Mouse (Mus musculus) common myeloid progenitor, adult 5-6 weeks (primary cell): ENCODE data around the gene Ccdc97. TPM values are rescaled to one million over a fixed set of nuclear protein-coding genes. Genes with fewer than 3 reads are reported as not detected.

Experiments
- ATAC-seq: replicated peaks from 2 replicates; pipeline ENCODE4 v1.8.0; 2016; ENCODE audit warnings: low read depth, mild to moderate bottlenecking, moderate TSS enrichment, inconsistent platforms; ENCODE audit not compliant: poor library complexity, severe bottlenecking
- total RNA-seq: library from RNA; stranded (forward); fragments of 200-1000, 187-1606 nt; gene quantifications from 2 replicates; pipeline ENCODE4 v1.2.3, GENCODE M21; 2017

Gene Ccdc97
- total RNA-seq = 11.9 and 17.5 TPM in 2 replicates

DNA sequence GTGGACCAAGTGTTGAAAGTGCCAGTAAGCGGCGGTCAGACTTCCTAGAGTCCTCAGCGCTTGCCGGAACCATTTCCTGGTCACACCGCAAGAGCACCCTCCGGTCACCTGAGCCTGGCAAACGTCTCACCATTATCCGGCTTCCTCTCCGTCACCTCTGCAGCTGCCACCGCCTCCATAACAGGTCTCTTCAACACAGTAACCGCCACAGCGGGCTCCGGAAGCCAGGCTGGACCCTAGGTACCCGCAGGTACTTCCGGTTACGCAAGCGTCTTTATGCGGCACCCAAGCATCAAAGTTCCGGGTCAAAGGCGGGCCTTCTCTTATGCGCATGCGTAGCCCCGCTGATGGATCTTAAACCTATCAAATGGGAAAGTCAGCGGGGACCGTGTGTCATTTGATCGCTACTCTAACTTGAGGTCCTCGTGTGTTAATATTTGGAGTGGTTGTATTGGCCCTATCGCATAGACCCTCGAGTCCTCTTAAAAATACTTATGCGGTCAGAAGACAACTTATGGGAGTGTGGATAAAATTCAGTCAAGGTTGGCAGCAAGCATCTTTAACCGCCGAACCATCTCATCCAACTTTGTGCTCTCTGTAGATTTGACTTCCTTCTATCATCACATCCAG, at the start of gene Ccdc97:
Gene Ccdc97 (minus strand): TSS at position 301 of the 630 bp plus-strand sequence.
- ATAC-seq = peak; percentile 75

GRCm38 (mm10) chr7:25768229-25768628, 49.3 kb upstream of the Ccdc97 start:
- ATAC-seq = no peak

DNA sequence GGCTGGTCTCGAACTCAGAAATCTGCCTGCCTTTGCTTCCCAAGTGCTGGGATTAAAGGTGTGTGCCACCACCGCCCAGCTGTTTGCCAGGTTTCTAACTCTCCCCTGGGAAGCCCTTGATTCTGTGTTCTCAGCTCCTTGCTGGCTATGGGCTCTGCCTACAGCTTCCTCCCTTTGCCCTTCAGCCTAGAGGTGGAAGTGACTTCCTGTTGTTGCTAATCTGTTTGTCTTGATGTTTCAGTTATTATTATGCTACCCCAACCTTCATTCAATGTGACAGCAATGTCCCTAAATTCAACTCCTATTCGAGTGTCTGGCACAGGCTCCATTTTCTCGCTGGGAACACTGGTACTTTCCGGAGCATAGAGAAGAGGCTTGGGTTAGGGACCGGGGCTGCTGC, 47.2 kb upstream of the Ccdc97 start:
- 0 out of 2 replicates have a peak, but pooled peaks have one; percentile 28 for ATAC-seq

DNA sequence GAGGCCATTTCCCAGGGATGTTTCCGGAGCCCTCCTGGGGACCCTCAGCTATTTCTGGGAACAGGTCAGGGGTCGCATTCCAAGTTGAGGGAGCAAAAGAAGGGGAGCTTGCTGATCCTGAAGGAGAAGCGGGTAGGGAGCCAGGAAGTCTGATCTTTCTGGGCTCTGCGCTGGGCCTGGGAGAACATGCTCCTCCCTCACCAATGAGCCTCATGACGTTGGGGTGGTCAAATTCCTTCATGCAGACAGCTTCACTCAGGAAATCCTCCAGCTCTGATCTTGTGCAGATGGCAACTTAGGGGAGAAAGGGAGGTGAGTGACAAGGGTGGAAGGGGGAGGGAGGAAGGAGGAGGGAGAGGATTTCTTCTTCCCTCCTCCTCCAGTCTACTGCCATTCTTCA, 45.3 kb upstream of the Ccdc97 start:
- ATAC-seq = peak; percentile 34; the same call in 1 of the 2 replicates

- ATAC-seq = no peak
Measured at GRCm38 (mm10) chr7:25763678-25764077, 44.8 kb upstream of the Ccdc97 start.

GRCm38 (mm10) chr7:25761354-25761753, 42.5 kb upstream of the Ccdc97 start:
- no peak for ATAC-seq

GRCm38 (mm10) chr7:25756011-25756410, 37.1 kb upstream of the Ccdc97 start:
- peak; percentile 74 for ATAC-seq

DNA sequence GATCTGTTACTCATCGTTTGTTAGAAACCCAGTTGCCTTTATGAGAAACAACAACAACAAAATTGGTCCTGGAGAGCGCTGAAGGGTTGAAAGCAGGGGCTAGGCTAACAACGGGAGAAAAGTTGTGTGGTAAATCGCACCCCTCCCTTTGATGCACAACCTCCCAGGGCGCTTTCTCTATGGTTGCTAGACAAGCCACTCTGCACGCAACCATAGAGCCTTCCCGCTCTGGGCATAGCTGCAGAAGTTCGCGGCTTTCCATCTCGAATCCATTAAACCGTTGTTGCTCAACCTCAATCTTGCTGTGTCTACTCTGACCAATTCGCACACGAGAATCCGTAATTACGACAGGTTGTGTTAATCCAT, 36.6 kb upstream of the Ccdc97 start:
- ATAC-seq = peak; percentile 39

DNA sequence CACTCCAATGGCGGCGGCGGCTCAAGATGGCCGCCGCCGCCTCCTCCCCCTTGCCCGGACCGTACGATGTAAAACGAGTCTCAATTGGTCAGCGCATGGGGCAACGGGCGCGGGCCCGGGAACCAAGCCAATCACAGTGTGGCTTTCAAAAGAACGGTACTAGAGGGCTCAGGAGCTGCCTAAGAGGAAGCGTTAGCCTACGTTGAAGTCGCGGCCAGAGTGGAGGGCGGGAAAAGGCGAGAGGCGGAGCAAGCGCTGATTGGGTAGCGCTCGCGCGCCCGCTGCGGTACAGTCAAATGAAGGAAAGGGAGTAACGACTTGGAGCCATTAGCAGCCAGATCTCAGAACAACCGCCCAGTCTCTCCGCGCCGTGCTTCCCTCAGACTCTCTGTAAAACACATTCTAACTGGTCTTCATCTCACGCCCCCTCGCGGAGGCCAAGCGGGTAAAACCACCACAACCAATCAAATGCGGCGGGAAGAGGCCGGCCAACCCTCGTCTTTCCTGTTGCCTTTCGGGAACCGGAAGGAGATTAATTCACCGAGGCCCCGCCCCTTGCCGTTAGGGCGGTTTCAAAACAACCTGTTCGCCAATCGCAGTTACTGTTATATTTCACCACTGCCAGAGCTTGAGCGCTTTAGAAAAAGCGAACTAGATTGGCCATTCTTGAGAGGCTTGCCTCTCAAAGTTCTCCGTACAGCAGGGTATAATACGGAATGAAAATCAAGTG, 36.0 kb upstream of the Ccdc97 start, which contains the start of gene Hnrnpul1:
Gene Hnrnpul1 (minus strand): TSS at position 20 of the 730 bp plus-strand sequence.
- peak; percentile 69 for ATAC-seq

- no peak for ATAC-seq
Measured at GRCm38 (mm10) chr7:25754439-25754737, 35.5 kb upstream of the Ccdc97 start.

GRCm38 (mm10) chr7:25753643-25754438, 35.0 kb upstream of the Ccdc97 start:
- no peak for ATAC-seq

- ATAC-seq = no peak
Measured at GRCm38 (mm10) chr7:25753076-25753475, 34.2 kb upstream of the Ccdc97 start.

DNA sequence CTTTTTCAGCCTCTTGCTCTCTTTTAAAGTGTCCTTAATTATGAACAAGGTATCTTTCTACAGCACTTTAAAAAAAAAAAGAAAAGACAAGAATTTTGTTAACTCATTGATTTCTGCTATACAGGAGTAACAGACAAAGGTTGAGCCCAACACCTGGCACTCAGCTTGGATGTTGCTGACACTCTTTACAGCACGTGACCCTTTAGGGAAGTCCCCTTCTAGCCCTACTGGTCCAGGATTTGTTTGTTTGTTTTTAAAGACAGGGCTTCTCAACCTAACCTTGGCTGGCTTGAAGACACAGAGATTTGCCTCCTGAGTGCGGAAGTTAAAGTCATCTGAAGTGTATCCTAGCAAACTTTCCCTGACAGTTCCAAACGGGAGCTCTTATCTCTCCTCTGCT, 28.0 kb upstream of the Ccdc97 start:
- no peak for ATAC-seq

GRCm38 (mm10) chr7:25738277-25738676, 19.4 kb upstream of the Ccdc97 start:
- peak; percentile 76 for ATAC-seq

GRCm38 (mm10) chr7:25736920-25737319, 18.0 kb upstream of the Ccdc97 start:
- 0 out of 2 replicates have a peak, but pooled peaks have one; percentile 33 for ATAC-seq

DNA sequence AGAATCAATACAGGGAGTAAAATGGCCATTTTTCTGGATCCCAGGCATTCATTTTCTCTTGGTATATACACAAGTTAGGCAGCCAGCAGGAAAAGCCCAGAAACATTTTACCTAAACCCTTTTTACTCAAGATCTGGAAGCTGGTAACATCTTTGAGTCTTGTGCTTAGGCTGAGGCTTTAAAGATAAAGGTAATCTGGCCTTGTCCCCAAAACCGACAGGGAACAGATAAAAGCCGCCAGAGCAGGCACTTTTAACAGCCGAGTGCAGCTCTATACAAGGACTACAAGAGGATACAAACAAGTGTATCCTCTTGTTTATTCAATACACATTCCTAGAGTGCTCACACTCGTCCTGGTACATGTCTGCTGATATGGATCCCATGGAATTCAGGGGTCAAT, 16.1 kb upstream of the Ccdc97 start:
- ATAC-seq = no peak

- peak; percentile 59 for ATAC-seq
Measured at GRCm38 (mm10) chr7:25731294-25732055, 12.6 kb upstream of the Ccdc97 start.

- no peak for ATAC-seq
Measured at GRCm38 (mm10) chr7:25729862-25730261, 11.0 kb upstream of the Ccdc97 start.

- ATAC-seq = peak; percentile 58
Measured at GRCm38 (mm10) chr7:25729396-25729795, 10.5 kb upstream of the Ccdc97 start.

- ATAC-seq = no peak
Measured at GRCm38 (mm10) chr7:25727800-25728199, 8.9 kb upstream of the Ccdc97 start.
